Mouse (Mus musculus) myocyte (in vitro differentiated cells): Measurements from ENCODE around the gene Arrdc2. TPM values are rescaled to one million over a fixed set of nuclear protein-coding genes. Genes with fewer than 3 reads are reported as not detected.

ENCODE experiments used
- H3K27me3 ChIP-seq: one replicate; pipeline ENCODE4 v1.6.1; 2011; ENCODE audit not compliant: control insufficient read depth, insufficient read depth, insufficient read length
- H3K36me3 ChIP-seq: one replicate; pipeline ENCODE4 v1.6.1; 2011; ENCODE audit not compliant: control insufficient read depth, insufficient read depth
- H3K4me2 ChIP-seq: one replicate; pipeline ENCODE4 v1.6.1; 2011; ENCODE audit warnings: low read depth, control low read depth
- H3K4me3 ChIP-seq: one replicate; pipeline ENCODE4 v1.5.1; 2011; ENCODE audit warnings: mild to moderate bottlenecking, control low read depth, moderate library complexity
- H3K79me2 ChIP-seq: one replicate; pipeline ENCODE4 v1.6.1; 2011; ENCODE audit not compliant: control insufficient read depth, insufficient read depth
- H3ac ChIP-seq: one replicate; pipeline ENCODE4 v1.6.1; 2011; ENCODE audit not compliant: control insufficient read depth, insufficient read length
- CEBPB ChIP-seq: IDR thresholded peaks from 2 replicates; pipeline ENCODE4 v1.6.1; 2011; ENCODE audit warnings: mild to moderate bottlenecking, moderate library complexity; ENCODE audit not compliant: poor library complexity, insufficient read depth, severe bottlenecking
- E2F4 ChIP-seq: IDR thresholded peaks from one replicate; pipeline ENCODE4 v1.6.1; 2011; ENCODE audit warnings: mild to moderate bottlenecking, control low read depth, moderate library complexity; ENCODE audit not compliant: insufficient read depth
- MAX ChIP-seq: IDR thresholded peaks from one replicate; pipeline ENCODE4 v1.6.1; 2011; ENCODE audit warnings: low read depth, mild to moderate bottlenecking, control low read depth
- MYOD1 ChIP-seq, 3 experiments: IDR thresholded peaks; one replicate each; pipeline ENCODE4 v1.6.1; 2011; ENCODE audit warnings: control low read depth in 2 of 3, low read depth in 2 of 3, mild to moderate bottlenecking in 2 of 3, moderate library complexity in 1 of 3; ENCODE audit not compliant: insufficient read length in 2 of 3, control insufficient read depth in 1 of 3
- MYOG ChIP-seq, 3 experiments: IDR thresholded peaks; one replicate each; pipeline ENCODE4 v1.6.1; 2011; ENCODE audit warnings: control low read depth in 2 of 3, low read depth in 2 of 3, mild to moderate bottlenecking in 2 of 3; ENCODE audit not compliant: insufficient read length in 2 of 3, control insufficient read depth in 1 of 3, insufficient read depth in 1 of 3
- POLR2A ChIP-seq: IDR thresholded peaks from one replicate; pipeline ENCODE4 v1.6.1; 2011; ENCODE audit warnings: low read depth, mild to moderate bottlenecking, control low read depth, moderate library complexity; ENCODE audit not compliant: insufficient read length
- POLR2AphosphoS2 ChIP-seq: IDR thresholded peaks from one replicate; pipeline ENCODE4 v1.6.1; 2011; ENCODE audit warnings: low read depth, control low read depth; ENCODE audit not compliant: insufficient read length
- REST ChIP-seq: IDR thresholded peaks from one replicate; pipeline ENCODE4 v1.6.1; 2011; ENCODE audit warnings: mild to moderate bottlenecking, control low read depth, moderate library complexity; ENCODE audit not compliant: insufficient read depth, insufficient read length
- SRF ChIP-seq: IDR thresholded peaks from one replicate; pipeline ENCODE4 v1.6.1; 2011; ENCODE audit warnings: low read depth; ENCODE audit not compliant: control insufficient read depth, insufficient read length
- TCF12 ChIP-seq: IDR thresholded peaks from one replicate; pipeline ENCODE4 v1.6.1; 2011; ENCODE audit warnings: mild to moderate bottlenecking, control low read depth; ENCODE audit not compliant: poor library complexity, insufficient read depth, severe bottlenecking
- TCF3 ChIP-seq: IDR thresholded peaks from one replicate; pipeline ENCODE4 v1.6.1; 2011; ENCODE audit warnings: low read depth, control low read depth; ENCODE audit not compliant: insufficient read length
- USF1 ChIP-seq: IDR thresholded peaks from one replicate; pipeline ENCODE4 v1.6.1; 2011; ENCODE audit warnings: low read depth, mild to moderate bottlenecking, control low read depth, moderate library complexity
- polyA plus RNA-seq: library from polyadenylated mRNA; unstranded; fragments of >200 nt; fragmentation: generic; extraction: Trizol; gene quantifications from one replicate; pipeline ENCODE4 v1.2.1, GENCODE M21; 2012; ENCODE audit warnings: missing spikeins

Gene Arrdc2
- polyA plus RNA-seq, 1 experiment = 5.8 TPM

DNA sequence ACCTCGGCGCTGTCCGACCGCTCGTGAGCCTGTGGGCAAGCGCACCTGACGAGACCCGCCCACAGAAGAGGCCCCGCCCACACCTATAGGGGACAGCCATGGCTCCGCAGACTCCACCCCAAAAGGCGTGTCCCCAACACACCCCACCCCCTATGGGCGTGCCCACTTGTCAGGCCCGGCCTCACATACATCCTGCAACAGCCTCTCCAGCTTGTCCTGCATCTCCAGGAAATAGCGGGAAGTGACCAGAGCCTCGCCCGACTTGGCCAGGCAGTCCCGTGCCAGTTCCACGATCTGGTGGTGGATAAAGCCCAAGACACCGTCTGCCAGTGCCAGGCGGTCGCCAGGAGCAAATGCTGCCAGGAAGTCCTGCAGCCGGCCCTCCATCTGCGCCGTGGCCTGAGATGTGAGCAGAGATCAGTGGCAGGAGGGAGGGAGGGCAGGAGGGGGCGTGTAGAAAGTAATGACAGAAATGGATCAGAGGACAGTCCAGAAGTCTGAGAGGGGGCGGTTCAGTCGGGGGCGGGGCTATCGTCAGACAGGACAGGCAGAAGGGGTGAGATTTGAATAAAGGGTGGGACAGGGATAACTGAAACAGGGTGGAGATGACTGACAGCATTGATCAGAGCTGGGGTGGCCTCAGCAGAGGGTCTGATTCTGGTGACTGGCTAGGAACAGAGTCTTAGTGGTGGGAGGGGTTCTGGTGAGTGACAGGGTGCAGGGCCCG lies 51.4 kb downstream of the Arrdc2 start:
- Histone ChIP-seq H3K27me3 (no peaks in the 10 kb centered on the region), H3ac (no peak overlapping the region), H3K4me3 (no peak overlapping the region), H3K79me2 (peaks cover 15% of the 10 kb centered on the region), H3K36me3 (peaks cover 5% of the 10 kb centered on the region), H3K4me2 (no peak overlapping the region)
- TF ChIP-seq MYOG (IDR thresholded peaks at IDR 0.05; ENCODE audit: control insufficient read depth in 1 of 3, insufficient read depth in 1 of 3, insufficient read length in 2 of 3, low read depth in 2 of 3) (no peak), POLR2A (no peak), E2F4 (no peak), TCF12 (no peak), REST (no peak), TCF3 (no peak), USF1 (no peak), MAX (no peak), CEBPB (no peak), POLR2AphosphoS2 (no peak), MYOD1 (IDR thresholded peaks at IDR 0.05; ENCODE audit: control insufficient read depth in 1 of 3, insufficient read length in 2 of 3, low read depth in 2 of 3) (no peak), SRF (no peak)

DNA sequence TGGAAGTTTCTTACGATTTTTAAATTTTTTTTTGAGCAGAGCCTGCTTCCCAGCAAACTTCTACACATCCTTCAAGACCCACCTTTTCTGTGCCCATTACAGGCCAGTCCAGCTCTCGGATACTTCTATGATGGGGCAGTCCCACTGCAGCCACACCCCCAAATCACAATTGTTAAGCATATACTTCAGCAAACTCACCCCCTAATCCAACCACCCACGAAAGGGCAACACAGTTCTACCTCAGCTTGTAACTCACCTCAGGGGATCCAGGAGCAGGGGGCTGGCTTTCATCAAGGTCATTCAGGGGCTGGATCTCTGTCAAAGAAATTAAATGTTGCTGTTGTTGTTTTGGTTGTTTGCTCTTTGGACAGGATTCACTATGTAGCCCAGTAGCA lies 52.5 kb downstream of the Arrdc2 start:
- H3ac ChIP-seq = no peak overlapping the region
- H3K36me3 ChIP-seq = peaks cover 5% of the 10 kb centered on the region
- peaks cover 13% of the 10 kb centered on the region for H3K79me2 ChIP-seq
- TF ChIP-seq MYOD1 (IDR thresholded peaks at IDR 0.05; ENCODE audit: control insufficient read depth in 1 of 3, insufficient read length in 2 of 3, low read depth in 2 of 3) = no peak
- no peak for TF ChIP-seq TCF3
- no peak for TF ChIP-seq TCF12
- no peak for TF ChIP-seq CEBPB
- no peak for TF ChIP-seq SRF
- no peak for TF ChIP-seq REST
- no peak for TF ChIP-seq USF1
- TF ChIP-seq POLR2AphosphoS2 = no peak
- no peak for TF ChIP-seq MYOG (IDR thresholded peaks at IDR 0.05; ENCODE audit: control insufficient read depth in 1 of 3, insufficient read depth in 1 of 3, insufficient read length in 2 of 3, low read depth in 2 of 3)
- TF ChIP-seq E2F4 = no peak
- TF ChIP-seq MAX = no peak
- no peak for TF ChIP-seq POLR2A
- H3K4me3 ChIP-seq = no peak overlapping the region
- no peak overlapping the region for H3K4me2 ChIP-seq
- H3K27me3 ChIP-seq = no peaks in the 10 kb centered on the region

DNA sequence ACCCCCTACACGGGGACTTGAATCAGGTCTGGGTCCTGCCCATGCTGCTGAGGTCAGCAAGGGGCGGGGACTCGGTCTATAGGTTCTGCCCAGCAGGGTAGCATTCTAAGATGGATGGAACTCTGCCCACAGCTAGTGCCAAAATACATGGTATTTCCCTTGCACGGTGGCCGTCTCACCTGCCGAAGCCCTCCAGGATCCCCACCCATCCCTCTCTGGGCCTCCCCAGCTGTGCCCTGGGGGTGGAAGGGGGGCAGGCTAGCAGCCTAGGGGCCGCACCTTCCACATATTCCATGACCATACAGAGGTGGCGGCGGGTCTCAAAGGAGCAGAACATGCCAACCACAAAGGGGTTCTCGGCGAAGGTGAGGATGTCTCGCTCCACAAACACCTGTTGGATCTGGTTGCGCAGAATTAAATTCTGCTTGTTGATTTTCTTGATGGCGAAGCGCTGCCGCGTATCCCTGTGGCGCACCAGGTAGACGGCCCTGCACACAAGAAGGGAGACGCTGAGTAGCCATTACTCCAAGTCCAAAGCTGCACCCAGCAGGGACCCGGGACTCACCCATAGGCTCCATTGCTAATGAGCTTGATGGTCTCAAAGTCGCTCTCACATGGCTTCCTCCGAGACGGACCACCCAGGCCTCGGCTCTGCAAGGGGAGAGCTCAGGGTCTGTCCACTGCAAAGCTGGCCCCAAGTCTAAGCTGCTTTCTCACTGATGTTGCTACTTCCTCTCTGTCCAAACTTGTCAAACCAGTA lies 53.0 kb downstream of the Arrdc2 start:
- Histone ChIP-seq H3ac (no peak overlapping the region), H3K4me2 (no peak overlapping the region), H3K79me2 (peaks cover 7% of the 10 kb centered on the region), H3K4me3 (no peak overlapping the region), H3K27me3 (no peaks in the 10 kb centered on the region), H3K36me3 (peaks cover 5% of the 10 kb centered on the region)
- TF ChIP-seq POLR2A (no peak), TCF12 (no peak), USF1 (no peak), TCF3 (no peak), MAX (no peak), POLR2AphosphoS2 (no peak), CEBPB (no peak), E2F4 (no peak)

Other genes starting within 250 kb of the Arrdc2 start
- gene Isyna1, start 245.3 kb downstream of the Arrdc2 start, polyA plus RNA-seq = 40.4 TPM
- gene Ssbp4, start 230.8 kb downstream of the Arrdc2 start, polyA plus RNA-seq = 133 TPM
- not detected for gene Lrrc25, start 223.6 kb downstream of the Arrdc2 start, polyA plus RNA-seq
- gene Gdf15, start 207.3 kb downstream of the Arrdc2 start, polyA plus RNA-seq = 54.1 TPM
- 38.5 TPM for gene Pgpep1, start 179.3 kb downstream of the Arrdc2 start, polyA plus RNA-seq
- 178 TPM for gene Lsm4, start 166.5 kb downstream of the Arrdc2 start, polyA plus RNA-seq
- 246 TPM for gene Jund, start 140.8 kb downstream of the Arrdc2 start, polyA plus RNA-seq
- gene Iqcn, start 136.3 kb downstream of the Arrdc2 start, polyA plus RNA-seq = 0.02 TPM
- 0.23 TPM for gene Gm3336, start 121.2 kb downstream of the Arrdc2 start, polyA plus RNA-seq
- gene Pde4c, start 116.0 kb downstream of the Arrdc2 start, polyA plus RNA-seq = 0.10 TPM
- 34.9 TPM for gene Rab3a, start 85.0 kb downstream of the Arrdc2 start, polyA plus RNA-seq
- 73.0 TPM for gene Mpv17l2, start 78.8 kb downstream of the Arrdc2 start, polyA plus RNA-seq
- 130 TPM for gene Pik3r2, start 63.0 kb downstream of the Arrdc2 start, polyA plus RNA-seq
- 31.7 TPM for gene Mast3, start 34.7 kb downstream of the Arrdc2 start, polyA plus RNA-seq
- gene Il12rb1, start 31.3 kb downstream of the Arrdc2 start, polyA plus RNA-seq = 6.5 TPM
- 11.9 TPM for gene Kcnn1, start 23.5 kb upstream of the Arrdc2 start, polyA plus RNA-seq
- gene Ccdc124, start 34.2 kb upstream of the Arrdc2 start, polyA plus RNA-seq = 141 TPM
- 3.0 TPM for gene Slc5a5, start 53.0 kb upstream of the Arrdc2 start, polyA plus RNA-seq
- gene Rpl18a, start 57.7 kb upstream of the Arrdc2 start, polyA plus RNA-seq = 5,695 TPM
- gene Map1s, start 66.2 kb upstream of the Arrdc2 start, polyA plus RNA-seq = 62.0 TPM